Mouse (Mus musculus) midbrain, embryonic 11.5 days (tissue): ENCODE measurements around the gene Neo1. TPM values are rescaled to one million over a fixed set of nuclear protein-coding genes. Genes with fewer than 3 reads are reported as not detected.

Source experiments
- ATAC-seq: fragments of 200-750 bp; cut with Nextera tagmentation; 2 replicates; pipeline ENCODE4 v1.8.0; 2017; ENCODE audit warnings: moderate TSS enrichment, moderate library complexity; ENCODE audit not compliant: low FRiP score
- DNase-seq: peaks from one replicate; pipeline ENCODE4 v3.0.0; 2015; ENCODE audit warnings: low spot score; ENCODE audit errors: missing footprints
- H3K27ac ChIP-seq: fragments of 300-500 bp; sonication (generic); 2 replicates; pipeline ENCODE4 v1.5.1; 2014; ENCODE audit warnings: low read depth, low read length
- H3K27me3 ChIP-seq: fragments of 300-500 bp; sonication (generic); 2 replicates; pipeline ENCODE4 v1.6.1; 2014; ENCODE audit warnings: mild to moderate bottlenecking, low read length, moderate library complexity, mixed read lengths; ENCODE audit not compliant: control insufficient read depth, insufficient read depth
- H3K36me3 ChIP-seq: fragments of 300-500 bp; sonication (generic); 2 replicates; pipeline ENCODE4 v1.6.1; 2014; ENCODE audit warnings: mild to moderate bottlenecking, low read length, moderate library complexity, mixed read lengths; ENCODE audit not compliant: control insufficient read depth, insufficient read depth
- H3K4me1 ChIP-seq: fragments of 300-500 bp; sonication (generic); 2 replicates; pipeline ENCODE4 v1.6.1; 2014; ENCODE audit warnings: low read length; ENCODE audit not compliant: control insufficient read depth, insufficient read depth
- H3K4me2 ChIP-seq: fragments of 300-500 bp; sonication (generic); 2 replicates; pipeline ENCODE4 v1.6.1; 2014; ENCODE audit warnings: mild to moderate bottlenecking, moderate library complexity
- H3K4me3 ChIP-seq: fragments of 300-500 bp; sonication (generic); 2 replicates; pipeline ENCODE4 v1.5.1; 2014; ENCODE audit warnings: low read depth, low read length
- H3K9ac ChIP-seq: fragments of 300-500 bp; sonication (generic); 2 replicates; pipeline ENCODE4 v1.6.1; 2014; ENCODE audit warnings: low read length
- H3K9me3 ChIP-seq: fragments of 300-500 bp; sonication (generic); 2 replicates; pipeline ENCODE4 v1.6.1; 2016; ENCODE audit warnings: low read length; ENCODE audit not compliant: control insufficient read depth
- whole genome bisulfite sequencing: fragments of 180-500 bp; shearing (Covaris S2); extraction: QIAGEN DNeasy Blood & Tissue Kit; methylation state at CpG from one replicate; pipeline ENCODE4 v1.1.7; 2014; 5-methylcytosine and 5-hydroxymethylcytosine counted together
- polyA plus RNA-seq: library from polyadenylated mRNA; unstranded; fragments of >200 nt; fragmentation: Nextera tagmentation; extraction: Ambion mirVana; gene quantifications from 2 replicates; pipeline ENCODE4 v1.2.1, GENCODE M21; 2014

Neo1 gene
- polyA plus RNA-seq, 1 experiment from 2014 or later: 39.6 TPM

GRCm38 (mm10) chr9:58934776-58935175 is 101.5 kb downstream of the Neo1 start:
- H3K4me3 ChIP-seq: no peak overlapping the region
- no peaks in the 10 kb centered on the region for H3K27me3 ChIP-seq
- WGBS: 91% methylated on average over 2 of the region's 2 CpGs
- no peak overlapping the region for H3K9ac ChIP-seq
- no peak overlapping the region for H3K27ac ChIP-seq
- H3K36me3 ChIP-seq: no peaks in the 10 kb centered on the region
- H3K4me2 ChIP-seq: no peak overlapping the region
- no peak for ATAC-seq
- DNase-seq: no peak
- H3K9me3 ChIP-seq: no peaks in the 10 kb centered on the region
- H3K4me1 ChIP-seq: no peaks in the 10 kb centered on the region

DNA sequence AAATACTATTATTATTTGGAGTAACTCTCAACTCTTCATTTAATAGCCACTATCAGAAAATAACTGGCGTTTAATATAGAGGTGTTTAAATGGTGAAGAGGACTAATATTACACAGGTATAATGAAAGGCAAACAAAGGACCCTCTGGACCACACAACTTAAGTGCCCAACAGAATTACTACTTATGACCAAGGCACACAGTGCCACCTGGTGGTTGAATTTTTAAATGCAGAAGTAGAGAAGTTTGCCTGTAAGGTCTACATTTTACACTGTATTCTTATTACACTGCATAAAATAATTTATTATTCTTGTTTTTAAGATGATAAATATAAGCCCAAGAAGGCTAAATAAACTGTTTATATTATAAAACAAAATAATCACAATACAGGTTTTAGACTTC is 108.1 kb downstream of the Neo1 start:
- Histone ChIP-seq H3K27me3 (no peaks in the 10 kb centered on the region), H3K9me3 (no peaks in the 10 kb centered on the region), H3K27ac (no peak overlapping the region), H3K9ac (no peak overlapping the region), H3K4me3 (no peak overlapping the region), H3K36me3 (no peaks in the 10 kb centered on the region; the same call in 1 of the 2 replicates), H3K4me2 (no peak overlapping the region), H3K4me1 (no peaks in the 10 kb centered on the region)
- 26% methylated on average over 1 of the region's 1 CpGs for WGBS
- ATAC-seq (no peak), DNase-seq (peak; percentile 97)

DNA sequence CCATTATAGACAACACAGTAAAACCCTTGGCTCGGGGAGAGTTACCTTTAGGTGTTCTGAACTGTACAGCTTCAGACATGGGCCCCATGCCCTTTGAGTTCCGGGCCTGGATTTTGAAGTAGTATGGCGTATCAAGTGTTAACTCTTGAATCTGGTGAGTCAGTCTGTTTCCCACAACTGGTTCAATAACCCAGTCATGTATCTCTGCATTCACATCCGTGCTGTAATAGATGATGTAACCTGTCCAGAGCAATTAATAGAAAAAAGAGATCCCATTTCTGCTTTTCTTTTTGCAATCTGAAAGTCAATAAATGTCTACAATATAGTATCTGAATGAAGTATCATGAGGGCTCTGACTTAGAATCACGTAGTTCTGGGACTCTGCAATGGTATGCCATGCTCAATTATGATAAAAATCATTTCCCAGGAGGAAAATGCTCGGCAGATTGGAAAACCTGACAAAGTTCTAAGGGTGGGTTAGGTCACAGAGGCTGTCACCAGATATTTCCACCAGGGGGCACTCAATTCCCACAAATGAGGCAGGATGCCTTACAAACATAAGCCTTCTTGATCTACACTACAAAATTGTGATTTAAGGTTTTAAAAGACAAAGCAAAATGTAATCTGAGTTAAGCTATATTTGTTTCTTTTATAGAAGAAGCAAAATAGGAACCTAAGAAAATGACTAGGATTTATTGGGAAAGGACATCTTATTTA is 133.2 kb downstream of the Neo1 start:
- Histone ChIP-seq H3K36me3 (no peaks in the 10 kb centered on the region), H3K4me1 (no peaks in the 10 kb centered on the region), H3K4me3 (no peak overlapping the region), H3K4me2 (no peak overlapping the region), H3K27me3 (no peaks in the 10 kb centered on the region), H3K27ac (no peak overlapping the region), H3K9ac (no peak overlapping the region), H3K9me3 (no peaks in the 10 kb centered on the region)
- DNase-seq (peak; percentile 95), ATAC-seq (no peak)
- 67% methylated on average over 6 of the region's 6 CpGs for WGBS

DNA sequence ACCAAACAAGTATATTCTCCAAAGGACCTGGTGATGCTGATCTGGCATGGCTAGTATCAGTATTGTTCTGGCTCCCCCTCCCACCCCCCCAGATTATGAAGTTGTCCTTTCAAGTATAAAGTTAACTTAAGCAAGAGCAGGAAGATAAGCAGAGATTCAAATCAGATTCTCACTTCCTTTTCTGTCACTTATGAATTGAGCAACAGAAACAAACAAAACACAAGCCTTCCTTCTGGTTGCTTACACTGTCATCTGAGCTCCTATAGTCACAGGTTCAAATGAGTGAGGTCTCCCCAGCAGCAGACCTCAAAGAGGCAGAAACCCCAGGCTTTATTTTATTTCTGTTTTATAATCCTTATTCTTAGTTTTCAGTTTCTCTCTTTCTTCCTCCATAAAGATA is 136.6 kb downstream of the Neo1 start:
- no peak for ATAC-seq
- Histone ChIP-seq H3K9ac (no peak overlapping the region), H3K4me3 (no peak overlapping the region), H3K4me1 (no peaks in the 10 kb centered on the region), H3K36me3 (no peaks in the 10 kb centered on the region), H3K27me3 (no peaks in the 10 kb centered on the region), H3K4me2 (no peak overlapping the region), H3K9me3 (no peaks in the 10 kb centered on the region), H3K27ac (no peak overlapping the region)
- no peak for DNase-seq

- Histone ChIP-seq H3K9ac (no peak overlapping the region), H3K36me3 (peaks cover 18% of the 10 kb centered on the region), H3K4me3 (no peak overlapping the region), H3K4me2 (no peak overlapping the region), H3K27ac (no peak overlapping the region), H3K27me3 (no peaks in the 10 kb centered on the region), H3K9me3 (no peaks in the 10 kb centered on the region), H3K4me1 (no peaks in the 10 kb centered on the region)
- DNase-seq (peak; percentile 57), ATAC-seq (no peak)
- WGBS: 96% methylated on average over 6 of the region's 6 CpGs
Measured at GRCm38 (mm10) chr9:58891840-58892640, 144.2 kb downstream of the Neo1 start.

DNA sequence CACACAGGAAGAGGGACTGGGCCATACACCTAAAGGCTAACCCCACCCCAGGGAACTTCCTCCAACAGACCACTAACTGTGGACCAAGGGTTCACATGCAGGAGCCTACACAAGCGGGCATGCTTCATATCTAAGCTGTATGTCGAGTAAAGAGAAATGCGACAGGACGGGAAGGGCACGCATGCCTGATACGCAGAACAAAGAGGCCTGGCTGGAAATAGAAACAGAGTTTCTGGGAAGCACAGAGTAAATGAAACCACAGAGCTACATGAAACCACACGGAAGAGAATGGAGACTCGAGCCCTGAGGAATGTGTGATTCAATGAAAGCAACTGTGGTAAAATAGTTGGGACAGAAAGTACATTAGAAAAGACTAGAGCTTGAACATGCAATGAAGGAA is 145.3 kb downstream of the Neo1 start:
- Histone ChIP-seq H3K27ac (no peak overlapping the region), H3K4me2 (no peak overlapping the region), H3K27me3 (no peaks in the 10 kb centered on the region), H3K9ac (no peak overlapping the region), H3K36me3 (peaks cover 18% of the 10 kb centered on the region), H3K9me3 (no peaks in the 10 kb centered on the region), H3K4me1 (no peaks in the 10 kb centered on the region), H3K4me3 (no peak overlapping the region)
- ATAC-seq (no peak), DNase-seq (peak; percentile 67)
- WGBS: 91% methylated on average over 8 of the region's 8 CpGs

- Histone ChIP-seq H3K27me3 (no peaks in the 10 kb centered on the region), H3K4me2 (no peak overlapping the region), H3K4me3 (no peak overlapping the region), H3K4me1 (no peaks in the 10 kb centered on the region), H3K36me3 (peaks cover 18% of the 10 kb centered on the region), H3K9me3 (no peaks in the 10 kb centered on the region), H3K9ac (no peak overlapping the region), H3K27ac (no peak overlapping the region)
- ATAC-seq: no peak
- peak; percentile 53 for DNase-seq
- WGBS: 89% methylated on average over 12 of the region's 12 CpGs
Measured at GRCm38 (mm10) chr9:58889782-58890448, 146.3 kb downstream of the Neo1 start.

GRCm38 (mm10) chr9:58882686-58883085 is 153.6 kb downstream of the Neo1 start:
- Histone ChIP-seq H3K4me3 (no peak overlapping the region), H3K36me3 (peaks cover 2% of the 10 kb centered on the region; the same call in 1 of the 2 replicates), H3K9me3 (no peaks in the 10 kb centered on the region), H3K4me1 (no peaks in the 10 kb centered on the region), H3K27me3 (no peaks in the 10 kb centered on the region), H3K27ac (no peak overlapping the region), H3K9ac (no peak overlapping the region), H3K4me2 (no peak overlapping the region)
- 97% methylated on average over 1 of the region's 1 CpGs for WGBS
- ATAC-seq (no peak), DNase-seq (peak; percentile 8)

DNA sequence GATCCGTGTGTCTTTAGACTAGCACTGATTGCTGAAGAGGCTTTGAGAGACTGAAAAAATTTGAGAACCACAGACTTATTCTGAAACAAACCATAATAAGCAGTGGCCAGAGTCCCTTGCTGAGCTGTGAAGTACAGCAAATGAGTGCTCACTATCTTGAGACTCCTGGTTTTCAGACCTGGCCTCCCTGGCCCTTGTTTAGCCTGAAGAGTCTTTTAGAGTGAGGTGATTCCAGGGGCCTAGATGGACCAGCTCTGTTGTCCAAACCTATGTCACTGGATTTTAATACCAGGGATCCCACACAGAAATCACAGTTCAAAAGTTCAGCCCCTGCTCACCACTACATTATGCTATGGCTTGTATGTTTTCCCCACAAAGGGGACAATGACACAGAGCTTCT is 156.4 kb downstream of the Neo1 start:
- WGBS: 88% methylated on average over 1 of the region's 1 CpGs
- Histone ChIP-seq H3K4me3 (no peak overlapping the region), H3K9ac (no peak overlapping the region), H3K4me1 (no peaks in the 10 kb centered on the region), H3K9me3 (no peaks in the 10 kb centered on the region), H3K27me3 (no peaks in the 10 kb centered on the region), H3K4me2 (no peak overlapping the region), H3K27ac (no peak overlapping the region), H3K36me3 (peaks cover 5% of the 10 kb centered on the region; the same call in 1 of the 2 replicates)
- no peak for ATAC-seq
- peak; percentile 67 for DNase-seq
